Mouse (Mus musculus): ENCODE results near the gene Pde6b. TPM values are rescaled to one million over a fixed set of nuclear protein-coding genes. Genes with fewer than 3 reads are reported as not detected.
A peak's percentile ranks its signal among the peaks of the same experiment; 100 is the strongest.

Pde6b gene
- total RNA-seq, 2 experiments from 2014 or later: not detected

- intact Hi-C loops (cut with DNase I): loop anchor here (2.0 kb wide), 1 partner anchor 26 kb away; the partner anchor contains the start of gene Atp5k
- no peak for DNase-seq
Measured at GRCm38 (mm10) chr5:108460461-108460860, 72.3 kb downstream of the Pde6b start.

- intact Hi-C loops (cut with DNase I): loop anchor here (2.0 kb wide), 1 partner anchor 27 kb away; the partner anchor contains the start of gene Atp5k
- peak; percentile 98 to 99 for DNase-seq
Measured at GRCm38 (mm10) chr5:108461082-108462065, 73.2 kb downstream of the Pde6b start, which contains the start of gene Pcgf3. Pcgf3 (plus strand) TSS chr5:108461232.

GRCm38 (mm10) chr5:108462446-108462845, 74.3 kb downstream of the Pde6b start:
- no peak for DNase-seq
- intact Hi-C loops (cut with DNase I): no loop called here

- intact Hi-C loops (cut with DNase I): loop anchor here (2.0 kb wide), 1 partner anchor 13 kb away; no protein-coding TSS in a partner anchor
- DNase-seq: no peak
Measured at GRCm38 (mm10) chr5:108465131-108465891, 77.1 kb downstream of the Pde6b start.

- intact Hi-C loops (cut with DNase I): no loop called here
- DNase-seq: no peak
Measured at GRCm38 (mm10) chr5:108466647-108467046, 78.5 kb downstream of the Pde6b start.

- intact Hi-C loops (cut with DNase I): no loop called here
- no peak for DNase-seq
Measured at GRCm38 (mm10) chr5:108469617-108470016, 81.4 kb downstream of the Pde6b start.

- no peak for DNase-seq
Measured at GRCm38 (mm10) chr5:108473737-108474136, 85.5 kb downstream of the Pde6b start.

GRCm38 (mm10) chr5:108475977-108476376, 87.8 kb downstream of the Pde6b start:
- no peak for DNase-seq
- intact Hi-C loops (cut with DNase I): no loop called here

More at GRCm38 (mm10) chr5:108473737-108474136, 85.5 kb downstream of the Pde6b start:
- intact Hi-C loops (cut with DNase I): no loop called here

Other genes with a start within 250 kb of the Pde6b start
- gene Dr1, start 119.5 kb upstream of the Pde6b start, total RNA-seq (2021): 10 to 100 TPM; 20.0 to 21.1 TPM
- gene Pigg, start 75.8 kb upstream of the Pde6b start, total RNA-seq (2021): 1 to 10 TPM; 10.0 TPM
- under 1 TPM; 0.78 to 0.81 TPM for gene Gm42517, start 20.5 kb upstream of the Pde6b start, total RNA-seq (2021)
- 1,000 to 10,000 TPM; 1,119 to 1,132 TPM for gene Atp5k, start 46.1 kb downstream of the Pde6b start, total RNA-seq (2021)
- gene Mfsd7a, start 60.5 kb downstream of the Pde6b start, total RNA-seq (2021): 1 to 10 TPM; 1.6 to 2.0 TPM
- gene Pcgf3, start 72.8 kb downstream of the Pde6b start, total RNA-seq (2021): 10 to 100 TPM; 27.2 to 30.8 TPM
- gene Cplx1, start 161.6 kb downstream of the Pde6b start, total RNA-seq (2021): under 1 TPM in 1 of 2 experiments, not detected in 1; 0.25 TPM
- gene Gak, start 241.4 kb downstream of the Pde6b start, total RNA-seq (2021): 10 to 100 TPM; 22.2 to 22.5 TPM
- gene Tmem175, start 241.4 kb downstream of the Pde6b start, total RNA-seq (2021): 10 to 100 TPM in 1 of 2 experiments, 1 to 10 TPM in 1; 9.8 to 11.8 TPM